Mouse (Mus musculus) neutrophil, adult 5-6 weeks (primary cell): ENCODE data around the gene 4931422A03Rik. TPM values are rescaled to one million over a fixed set of nuclear protein-coding genes. Genes with fewer than 3 reads are reported as not detected.

Experiments used
- ATAC-seq: fragments of 151-379, 151-347 bp; 2 replicates; pipeline ENCODE4 v1.8.0; 2017; ENCODE audit warnings: mild to moderate bottlenecking, moderate TSS enrichment; ENCODE audit not compliant: insufficient number of reproducible peaks, poor library complexity, low FRiP score, severe bottlenecking; ENCODE audit errors: extremely low read depth
- total RNA-seq: library from RNA; stranded (forward); fragments of 200-1000 nt; gene quantifications from 2 replicates; pipeline ENCODE4 v1.2.3, GENCODE M21; 2017

The 4931422A03Rik gene
- total RNA-seq, 1 experiment from 2014 or later: not detected

GRCm38 (mm10) chr2:103917375-103917774 is 110.8 kb downstream of the 4931422A03Rik start:
- ATAC-seq: peak; percentile 36; the same call in 1 of the 2 replicates

Other genes starting within 250 kb of the 4931422A03Rik start
- 215 and 226 TPM in 2 replicates for gene Caprin1, start 230.7 kb downstream of the 4931422A03Rik start, total RNA-seq
- gene Lmo2, start 70.4 kb downstream of the 4931422A03Rik start, total RNA-seq: 134 and 151 TPM in 2 replicates
- 45.3 and 46.8 TPM in 2 replicates for gene Fbxo3, start 640 bp downstream of the 4931422A03Rik start, total RNA-seq
- gene Gm10912, start 37.5 kb upstream of the 4931422A03Rik start, total RNA-seq: 1.0 and 1.6 TPM in 2 replicates
- gene Gm10799, start 40.2 kb upstream of the 4931422A03Rik start, total RNA-seq: not detected in 2 replicates
- gene Cd59b, start 41.5 kb upstream of the 4931422A03Rik start, total RNA-seq: 8.7 TPM in 1 of 2 replicates, not detected in the other
- 0.58 and 1.6 TPM in 2 replicates for gene Cd59a, start 67.4 kb upstream of the 4931422A03Rik start, total RNA-seq
- not detected in 2 replicates for gene A930018P22Rik, start 94.4 kb upstream of the 4931422A03Rik start, total RNA-seq